Mouse (Mus musculus): ENCODE data around the gene Itgb7. TPM values are rescaled to one million over a fixed set of nuclear protein-coding genes. Genes with fewer than 3 reads are reported as not detected.

Gene Itgb7
- polyA plus RNA-seq, 1 experiment from 2014 or later = 0.57 TPM

Other genes with a start within 250 kb of the Itgb7 start
- gene Krt8, start 227.5 kb downstream of the Itgb7 start, polyA plus RNA-seq (2014; fragmentation: Nextera tagmentation; extraction: Ambion mirVana) = 21.3 and 22.7 TPM in 2 replicates
- gene Krt18, start 203.8 kb downstream of the Itgb7 start, polyA plus RNA-seq (2014; fragmentation: Nextera tagmentation; extraction: Ambion mirVana) = 26.8 and 30.1 TPM in 2 replicates
- gene Eif4b, start 158.2 kb downstream of the Itgb7 start, polyA plus RNA-seq (2014; fragmentation: Nextera tagmentation; extraction: Ambion mirVana) = 131 and 141 TPM in 2 replicates
- gene Tns2, start 131.5 kb downstream of the Itgb7 start, polyA plus RNA-seq (2014; fragmentation: Nextera tagmentation; extraction: Ambion mirVana) = 14.6 and 15.6 TPM in 2 replicates
- 7.2 and 10.0 TPM in 2 replicates for gene Spryd3, start 95.7 kb downstream of the Itgb7 start, polyA plus RNA-seq (2014; fragmentation: Nextera tagmentation; extraction: Ambion mirVana)
- 0.17 and 0.57 TPM in 2 replicates for gene Igfbp6, start 87.6 kb downstream of the Itgb7 start, polyA plus RNA-seq (2014; fragmentation: Nextera tagmentation; extraction: Ambion mirVana)
- 0.09 and 0.24 TPM in 2 replicates for gene Soat2, start 81.4 kb downstream of the Itgb7 start, polyA plus RNA-seq (2014; fragmentation: Nextera tagmentation; extraction: Ambion mirVana)
- gene Zfp740, start 28.7 kb downstream of the Itgb7 start, polyA plus RNA-seq (2014; fragmentation: Nextera tagmentation; extraction: Ambion mirVana) = 67.5 and 71.1 TPM in 2 replicates
- gene Csad, start 27.2 kb downstream of the Itgb7 start, polyA plus RNA-seq (2014; fragmentation: Nextera tagmentation; extraction: Ambion mirVana) = 37.3 and 37.5 TPM in 2 replicates
- gene Rarg, start 25.6 kb upstream of the Itgb7 start, polyA plus RNA-seq (2014; fragmentation: Nextera tagmentation; extraction: Ambion mirVana) = 118 and 119 TPM in 2 replicates
- gene Gm9918, start 38.6 kb upstream of the Itgb7 start, polyA plus RNA-seq (2014; fragmentation: Nextera tagmentation; extraction: Ambion mirVana) = 0.88 and 1.1 TPM in 2 replicates
- gene Mfsd5, start 47.5 kb upstream of the Itgb7 start, polyA plus RNA-seq (2014; fragmentation: Nextera tagmentation; extraction: Ambion mirVana) = 58.5 and 62.8 TPM in 2 replicates
- gene Espl1, start 64.3 kb upstream of the Itgb7 start, polyA plus RNA-seq (2014; fragmentation: Nextera tagmentation; extraction: Ambion mirVana) = 43.3 and 46.9 TPM in 2 replicates
- 463 and 490 TPM in 2 replicates for gene Pfdn5, start 94.2 kb upstream of the Itgb7 start, polyA plus RNA-seq (2014; fragmentation: Nextera tagmentation; extraction: Ambion mirVana)
- 122 and 133 TPM in 2 replicates for gene Myg1, start 99.8 kb upstream of the Itgb7 start, polyA plus RNA-seq (2014; fragmentation: Nextera tagmentation; extraction: Ambion mirVana)
- 115 and 116 TPM in 2 replicates for gene Aaas, start 118.8 kb upstream of the Itgb7 start, polyA plus RNA-seq (2014; fragmentation: Nextera tagmentation; extraction: Ambion mirVana)
- 1.7 and 2.3 TPM in 2 replicates for gene Sp7, start 135.2 kb upstream of the Itgb7 start, polyA plus RNA-seq (2014; fragmentation: Nextera tagmentation; extraction: Ambion mirVana)
- 11.8 and 13.3 TPM in 2 replicates for gene Sp1, start 174.2 kb upstream of the Itgb7 start, polyA plus RNA-seq (2014; fragmentation: Nextera tagmentation; extraction: Ambion mirVana)
- gene Amhr2, start 213.4 kb upstream of the Itgb7 start, polyA plus RNA-seq (2014; fragmentation: Nextera tagmentation; extraction: Ambion mirVana) = not detected in 2 replicates
- 79.5 and 80.9 TPM in 2 replicates for gene Prr13, start 227.1 kb upstream of the Itgb7 start, polyA plus RNA-seq (2014; fragmentation: Nextera tagmentation; extraction: Ambion mirVana)
- gene Pcbp2, start 238.6 kb upstream of the Itgb7 start, polyA plus RNA-seq (2014; fragmentation: Nextera tagmentation; extraction: Ambion mirVana) = 284 and 287 TPM in 2 replicates